Mouse (Mus musculus): ENCODE data around the gene Cypt14. TPM values are rescaled to one million over a fixed set of nuclear protein-coding genes. Genes with fewer than 3 reads are reported as not detected.
"Not testable (repeated sequence)": the region's sequence is repeated elsewhere in the genome, so short reads cannot be mapped to it uniquely, and the experiment has no call there.

Cypt14 gene
- polyA plus RNA-seq (2012; rRNA removed): not detected in 2 replicates

GRCm38 (mm10) chrX:39863504-39863903 lies at the start of gene Cypt14:
TSS of gene Cypt14 (minus strand) at chrX:39863604.
- not testable (repeated sequence) for DNase-seq (ENCODE audit: low spot score)

Measured in urinary bladder, adult 2 months (tissue).